Mouse (Mus musculus) layer of hippocampus, adult 11-12 months (tissue): ENCODE measurements around the gene Rhog.

Source experiments
- DNase-seq: peaks from one replicate; pipeline ENCODE4 v3.0.0; 2022; ENCODE audit warnings: low spot score

The Rhog gene

GRCm38 (mm10) chr7:102250631-102251214 lies 5.1 kb downstream of the Rhog start:
- peak; percentile 91 for DNase-seq

GRCm38 (mm10) chr7:102249896-102250630 lies 5.8 kb downstream of the Rhog start:
- DNase-seq: peak; percentile 66

- no peak for DNase-seq
Observed at GRCm38 (mm10) chr7:102249531-102249895, 6.3 kb downstream of the Rhog start.

GRCm38 (mm10) chr7:102248691-102249404 lies 7.0 kb downstream of the Rhog start:
- DNase-seq: no peak

- no peak for DNase-seq
Observed at GRCm38 (mm10) chr7:102246956-102247797, 8.7 kb downstream of the Rhog start.

GRCm38 (mm10) chr7:102246265-102246664 lies 9.6 kb downstream of the Rhog start:
- DNase-seq: no peak

GRCm38 (mm10) chr7:102245775-102246174 lies 10.1 kb downstream of the Rhog start:
- DNase-seq: peak; percentile 66

GRCm38 (mm10) chr7:102244782-102245535 lies 10.9 kb downstream of the Rhog start:
- DNase-seq: no peak

- no peak for DNase-seq
Observed at GRCm38 (mm10) chr7:102243870-102244269, 12.0 kb downstream of the Rhog start.

GRCm38 (mm10) chr7:102242917-102243316 lies 12.9 kb downstream of the Rhog start:
- DNase-seq: no peak

- DNase-seq: no peak
Observed at GRCm38 (mm10) chr7:102242371-102242770, 13.5 kb downstream of the Rhog start.

- no peak for DNase-seq
Observed at GRCm38 (mm10) chr7:102239591-102239990, 16.3 kb downstream of the Rhog start.

GRCm38 (mm10) chr7:102238686-102239286 lies 17.1 kb downstream of the Rhog start:
- peak; percentile 49 for DNase-seq

- DNase-seq: no peak
Observed at GRCm38 (mm10) chr7:102233059-102233458, 22.8 kb downstream of the Rhog start.

- DNase-seq: no peak
Observed at GRCm38 (mm10) chr7:102229814-102230213, 26.0 kb downstream of the Rhog start.

- DNase-seq: no peak
Observed at GRCm38 (mm10) chr7:102228049-102228670, 27.7 kb downstream of the Rhog start.

GRCm38 (mm10) chr7:102226051-102226450 lies 29.8 kb downstream of the Rhog start:
- no peak for DNase-seq

- DNase-seq: no peak
Observed at GRCm38 (mm10) chr7:102223883-102224738, 31.7 kb downstream of the Rhog start.

GRCm38 (mm10) chr7:102222830-102223556 lies 32.9 kb downstream of the Rhog start:
- DNase-seq: peak; percentile 63
